Mouse (Mus musculus): ENCODE measurements around the gene Fbxo4. TPM values are rescaled to one million over a fixed set of nuclear protein-coding genes. Genes with fewer than 3 reads are reported as not detected.

Fbxo4 gene
- polyA plus RNA-seq, 1 experiment, result 15.6 TPM

- 77% methylated on average over 13 of the region's 13 CpGs for WGBS
- TF ChIP-seq CTCF (IDR thresholded peaks at IDR 0.05; ENCODE audit: control insufficient read depth, insufficient read depth, low read length) (no peak), POLR2A (IDR thresholded peaks at IDR 0.05; ENCODE audit: borderline replicate concordance, control insufficient read depth, low read depth, low read length) (no peak)
- no peaks in the 10 kb centered on the region; the same call in 1 of the 2 replicates for H3K4me1 ChIP-seq (ENCODE audit: control insufficient read depth, insufficient read depth, low read length)
- no peak overlapping the region for H3K27ac ChIP-seq (ENCODE audit: control insufficient read depth, insufficient read depth, low read depth, low read length, poor library complexity)
- no peak overlapping the region for H3K4me3 ChIP-seq (replicated peaks; ENCODE audit: control insufficient read depth, low read depth, low read length)
These were observed 45.5 kb upstream of the Fbxo4 start for GRCm38 (mm10) chr15:4024726-4025507.

GRCm38 (mm10) chr15:4023747-4024146 lies 44.4 kb upstream of the Fbxo4 start:
- 91% methylated on average over 2 of the region's 2 CpGs for WGBS
- Histone ChIP-seq H3K4me1 (ENCODE audit: control insufficient read depth, insufficient read depth, low read length) (no peaks in the 10 kb centered on the region; the same call in 1 of the 2 replicates), H3K27ac (ENCODE audit: control insufficient read depth, insufficient read depth, low read depth, low read length, poor library complexity) (no peak overlapping the region), H3K4me3 (replicated peaks; ENCODE audit: control insufficient read depth, low read depth, low read length) (no peak overlapping the region)
- no peak for TF ChIP-seq CTCF (IDR thresholded peaks at IDR 0.05; ENCODE audit: control insufficient read depth, insufficient read depth, low read length)
- no peak for TF ChIP-seq POLR2A (IDR thresholded peaks at IDR 0.05; ENCODE audit: borderline replicate concordance, control insufficient read depth, low read depth, low read length)

- TF ChIP-seq CTCF (IDR thresholded peaks at IDR 0.05; ENCODE audit: control insufficient read depth, insufficient read depth, low read length) (no peak), POLR2A (IDR thresholded peaks at IDR 0.05; ENCODE audit: borderline replicate concordance, control insufficient read depth, low read depth, low read length) (no peak)
- Histone ChIP-seq H3K27ac (ENCODE audit: control insufficient read depth, insufficient read depth, low read depth, low read length, poor library complexity) (no peak overlapping the region), H3K4me3 (replicated peaks; ENCODE audit: control insufficient read depth, low read depth, low read length) (no peak overlapping the region), H3K4me1 (ENCODE audit: control insufficient read depth, insufficient read depth, low read length) (no peaks in the 10 kb centered on the region; the same call in 1 of the 2 replicates)
- 85% methylated on average over 4 of the region's 4 CpGs for WGBS
These were observed 41.3 kb upstream of the Fbxo4 start for GRCm38 (mm10) chr15:4020711-4021110.

- Histone ChIP-seq H3K4me3 (replicated peaks; ENCODE audit: control insufficient read depth, low read depth, low read length) (no peak overlapping the region), H3K27ac (ENCODE audit: control insufficient read depth, insufficient read depth, low read depth, low read length, poor library complexity) (no peak overlapping the region), H3K4me1 (ENCODE audit: control insufficient read depth, insufficient read depth, low read length) (no peaks in the 10 kb centered on the region)
- no peak for TF ChIP-seq CTCF (IDR thresholded peaks at IDR 0.05; ENCODE audit: control insufficient read depth, insufficient read depth, low read length)
- no peak for TF ChIP-seq POLR2A (IDR thresholded peaks at IDR 0.05; ENCODE audit: borderline replicate concordance, control insufficient read depth, low read depth, low read length)
- 75% methylated on average over 2 of the region's 2 CpGs for WGBS
These were observed 34.5 kb upstream of the Fbxo4 start for GRCm38 (mm10) chr15:4013873-4014272.

GRCm38 (mm10) chr15:4000536-4000935 lies 21.2 kb upstream of the Fbxo4 start:
- Histone ChIP-seq H3K4me3 (replicated peaks; ENCODE audit: control insufficient read depth, low read depth, low read length) (no peak overlapping the region), H3K4me1 (ENCODE audit: control insufficient read depth, insufficient read depth, low read length) (no peaks in the 10 kb centered on the region), H3K27ac (ENCODE audit: control insufficient read depth, insufficient read depth, low read depth, low read length, poor library complexity) (no peak overlapping the region)
- WGBS, result 21% methylated on average over 2 of the region's 2 CpGs
- no peak for TF ChIP-seq CTCF (IDR thresholded peaks at IDR 0.05; ENCODE audit: control insufficient read depth, insufficient read depth, low read length)

- H3K4me1 ChIP-seq (ENCODE audit: control insufficient read depth, insufficient read depth, low read length), result no peaks in the 10 kb centered on the region
- no peak overlapping the region for H3K4me3 ChIP-seq (replicated peaks; ENCODE audit: control insufficient read depth, low read depth, low read length)
- 79% methylated on average over 2 of the region's 2 CpGs for WGBS
- TF ChIP-seq POLR2A (IDR thresholded peaks at IDR 0.05; ENCODE audit: borderline replicate concordance, control insufficient read depth, low read depth, low read length), result no peak
- no peak for TF ChIP-seq CTCF (IDR thresholded peaks at IDR 0.05; ENCODE audit: control insufficient read depth, insufficient read depth, low read length)
- no peak overlapping the region for H3K27ac ChIP-seq (ENCODE audit: control insufficient read depth, insufficient read depth, low read depth, low read length, poor library complexity)
These were observed 19.8 kb upstream of the Fbxo4 start for GRCm38 (mm10) chr15:3999144-3999543.

GRCm38 (mm10) chr15:3996267-3997010 lies 17.1 kb upstream of the Fbxo4 start:
- TF ChIP-seq CTCF (IDR thresholded peaks at IDR 0.05; ENCODE audit: control insufficient read depth, insufficient read depth, low read length) (no peak), POLR2A (IDR thresholded peaks at IDR 0.05; ENCODE audit: borderline replicate concordance, control insufficient read depth, low read depth, low read length) (no peak)
- WGBS, result 20% methylated on average over 14 of the region's 14 CpGs

GRCm38 (mm10) chr15:3995448-3996266 lies 16.3 kb upstream of the Fbxo4 start, which contains the start of gene AW549877:
Gene AW549877 (minus strand): TSS chr15:3995744.
- TF ChIP-seq CTCF (IDR thresholded peaks at IDR 0.05; ENCODE audit: control insufficient read depth, insufficient read depth, low read length), result no peak
- TF ChIP-seq POLR2A (IDR thresholded peaks at IDR 0.05; ENCODE audit: borderline replicate concordance, control insufficient read depth, low read depth, low read length), result peak; percentile 96; the same call in 1 of the 2 replicates
- Histone ChIP-seq H3K4me1 (ENCODE audit: control insufficient read depth, insufficient read depth, low read length) (no peaks in the 10 kb centered on the region; the same call in 1 of the 2 replicates), H3K27ac (ENCODE audit: control insufficient read depth, insufficient read depth, low read depth, low read length, poor library complexity) (peak within 1 kb of the TSS; percentile 96), H3K4me3 (replicated peaks; ENCODE audit: control insufficient read depth, low read depth, low read length) (peak within 1 kb of the TSS; percentile 80)
- under 1% methylated on average over 61 of the region's 61 CpGs for WGBS

More at GRCm38 (mm10) chr15:3996267-3997010, 17.1 kb upstream of the Fbxo4 start:
- peak overlapping the region; percentile 40 for H3K27ac ChIP-seq (ENCODE audit: control insufficient read depth, insufficient read depth, low read depth, low read length, poor library complexity)
- H3K4me1 ChIP-seq (ENCODE audit: control insufficient read depth, insufficient read depth, low read length), result no peaks in the 10 kb centered on the region; the same call in 1 of the 2 replicates
- H3K4me3 ChIP-seq (replicated peaks; ENCODE audit: control insufficient read depth, low read depth, low read length), result peak overlapping the region; percentile 65

Data from bone marrow, adult 2 months (tissue).